8 mouse cellular contexts compared by ENCODE assay signal in the genomic region with DNA sequence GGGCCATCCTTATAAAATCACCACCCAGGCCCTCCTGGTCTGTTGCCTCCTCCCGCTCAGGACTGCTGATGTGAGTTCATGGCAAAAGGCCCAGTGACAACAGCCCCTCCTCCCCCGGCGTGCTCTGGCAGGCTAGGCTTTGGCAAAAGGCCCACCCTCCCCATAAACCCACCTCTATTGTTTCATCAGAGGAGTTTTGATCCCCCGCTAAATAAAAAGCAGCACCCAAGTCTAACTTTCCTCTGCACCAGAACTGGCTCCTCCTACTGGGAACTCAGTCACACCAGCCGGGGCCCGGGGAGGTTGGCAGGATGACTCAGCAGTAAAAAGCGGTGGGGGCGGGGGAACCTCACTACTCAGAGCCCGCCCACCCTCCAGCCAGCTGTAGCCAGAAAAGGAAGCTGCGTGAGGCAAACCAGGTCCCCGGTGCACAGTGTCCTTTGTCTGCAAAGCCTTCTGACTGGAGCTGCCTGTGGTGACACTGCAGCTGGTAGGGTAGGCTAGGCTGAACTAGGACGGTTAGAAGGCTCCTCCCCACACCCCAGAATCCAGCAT.
DNase-seq lines count a peak whose midpoint lies in the region; ATAC-seq lines count a peak whose summit lies in the region.

No protein-coding gene starts in this region.

- peak overlapping the region; percentile 55 for H3K4me2 ChIP-seq in intestine, embryonic 14.5 days (ENCODE audit: low read length)

- H3K4me3 ChIP-seq in intestine, embryonic 14.5 days (ENCODE audit: low read depth, low read length) = peak overlapping the region; percentile 35

- WGBS in intestine, embryonic 14.5 days = 1% methylated on average over 12 of the region's 12 CpGs

- peak; percentile 93 to 97 for DNase-seq in adrenal gland, adult (ENCODE audit: inconsistent age in 2 of 2, low spot score in 1 of 2)
- peak; percentile 94 for DNase-seq in embryo, embryonic 11 days
- DNase-seq in gastrocnemius, postnatal 25 days = peak; percentile 79
- peak; percentile 94 for DNase-seq in intestine, embryonic 14.5 days (ENCODE audit: low spot score)
- peak; percentile 85 to 91 for DNase-seq in left cerebral cortex, postnatal 14 days (ENCODE audit: low spot score in 2 of 2)
- DNase-seq in right cerebral cortex, postnatal 25 days = peak; percentile 79
- DNase-seq in urinary bladder, postnatal 36 days (ENCODE audit: low spot score in 2 of 2) = peak; percentile 72 to 84

- no peaks in the 10 kb centered on the region for H3K27me3 ChIP-seq in intestine, embryonic 14.5 days (replicated peaks; ENCODE audit: control insufficient read depth, insufficient read depth, low read length)

- intact Hi-C loops in left cerebral cortex, postnatal 14 days (cut with DNase I) = loop anchor here (10.0 kb wide), 1 partner anchor 120 kb away; a partner anchor contains a TSS

- H3K9ac ChIP-seq in intestine, embryonic 14.5 days (ENCODE audit: low read length) = peak overlapping the region; percentile 43

- peaks cover 7% of the 10 kb centered on the region; the same call in 1 of the 2 replicates for H3K4me1 ChIP-seq in intestine, embryonic 14.5 days (replicated peaks; ENCODE audit: control insufficient read depth, insufficient read depth, low read length)

- H3K36me3 ChIP-seq in intestine, embryonic 14.5 days (ENCODE audit: control insufficient read depth, insufficient read depth, low read length) = no peaks in the 10 kb centered on the region

- no peaks in the 10 kb centered on the region for H3K9me3 ChIP-seq in intestine, embryonic 14.5 days (ENCODE audit: control insufficient read depth, low read length)

- peak; percentile 92 for ATAC-seq in intestine, embryonic 14.5 days (replicated peaks; ENCODE audit: low FRiP score, low TSS enrichment, low read depth)
- peak; percentile 88 for ATAC-seq in megakaryocyte-erythroid progenitor cell, adult 5-6 weeks (replicated peaks; ENCODE audit: low FRiP score, low TSS enrichment, poor library complexity, severe bottlenecking)

- H3K27ac ChIP-seq in intestine, embryonic 14.5 days (ENCODE audit: low read depth) = peak overlapping the region; percentile 72

Comparison
In these comparisons a context has a peak if more than half of its experiments do, and no peak if none do; other contexts are left out.
1. Peak in every context shown above with its lines: DNase-seq, ATAC-seq, H3K4me3 ChIP-seq and H3K27ac ChIP-seq.